Mouse (Mus musculus): ENCODE data around the gene Tnr. TPM values are rescaled to one million over a fixed set of nuclear protein-coding genes. Genes with fewer than 3 reads are reported as not detected.

The Tnr gene
- total and polyA plus RNA-seq, 3 experiments, result 0.01 TPM; not detected in 2

- no peaks in the 10 kb centered on the region for H3K9me3 ChIP-seq (replicated peaks; ENCODE audit: insufficient read depth, low read length)
- no peak overlapping the region for H3K9ac ChIP-seq (ENCODE audit: control insufficient read depth, low read depth, low read length, poor library complexity, severe bottlenecking)
- no peak overlapping the region for H3K4me3 ChIP-seq (ENCODE audit: control insufficient read depth in 1 of 2, insufficient read depth in 1 of 2, low read depth in 2 of 2, low read length in 2 of 2)
- no peaks in the 10 kb centered on the region for H3K79me2 ChIP-seq (ENCODE audit: control insufficient read depth, insufficient read depth, low read length, poor library complexity)
- no peak overlapping the region for H3K27ac ChIP-seq (ENCODE audit: control insufficient read depth, low read depth, low read length)
- TF ChIP-seq USF2 (IDR thresholded peaks at IDR 0.05; ENCODE audit: borderline replicate concordance in 1 of 2, insufficient read depth in 1 of 2, low read depth in 1 of 2, low read length in 2 of 2), result no peak
- no peak for TF ChIP-seq UBTF (IDR thresholded peaks at IDR 0.05; ENCODE audit: borderline replicate concordance, insufficient read depth, low read depth, low read length)
- TF ChIP-seq NRF1 (IDR thresholded peaks at IDR 0.05; ENCODE audit: insufficient read depth, low read depth, low read length, poor library complexity, severe bottlenecking), result no peak
- TF ChIP-seq MYC (IDR thresholded peaks at IDR 0.05; ENCODE audit: low read depth, low read length), result no peak
- TF ChIP-seq TCF12 (IDR thresholded peaks at IDR 0.05; ENCODE audit: low read depth, low read length), result no peak
- TF ChIP-seq MEF2A (IDR thresholded peaks at IDR 0.05; ENCODE audit: extremely low read depth, insufficient replicate concordance, low read depth, low read length, poor library complexity, severe bottlenecking), result no peak
- TF ChIP-seq ZKSCAN1 (IDR thresholded peaks at IDR 0.05; ENCODE audit: low read depth, low read length), result no peak
- no peak for TF ChIP-seq CHD1 (IDR thresholded peaks at IDR 0.05; ENCODE audit: low read depth, low read length)
- TF ChIP-seq E2F4 (IDR thresholded peaks at IDR 0.05; ENCODE audit: borderline replicate concordance, low read depth, low read length), result no peak
- no peak for TF ChIP-seq MAFK (IDR thresholded peaks at IDR 0.05; ENCODE audit: borderline replicate concordance, low read depth, low read length)
- TF ChIP-seq ZC3H11A (IDR thresholded peaks at IDR 0.05; ENCODE audit: low read depth, low read length), result no peak
- no peak for TF ChIP-seq USF1 (IDR thresholded peaks at IDR 0.05; ENCODE audit: low read depth, low read length)
- no peak for TF ChIP-seq ZMIZ1 (IDR thresholded peaks at IDR 0.05; ENCODE audit: low read depth, low read length)
- no peak for TF ChIP-seq CTCF (IDR thresholded peaks at IDR 0.05 in 2 of 3, conservative IDR thresholded peaks at IDR 0.05 in 1 of 3; ENCODE audit: control insufficient read depth in 1 of 3, insufficient read depth in 1 of 3, low read depth in 2 of 3, low read length in 3 of 3, poor library complexity in 1 of 3, severe bottlenecking in 1 of 3)
- TF ChIP-seq MAZ (IDR thresholded peaks at IDR 0.05; ENCODE audit: low read depth, low read length), result no peak
- no peak for TF ChIP-seq POLR2A (IDR thresholded peaks at IDR 0.05; ENCODE audit: control insufficient read depth in 1 of 2, insufficient read depth in 1 of 2, low read depth in 1 of 2, low read length in 2 of 2, poor library complexity in 1 of 2)
- TF ChIP-seq KAT2A (conservative IDR thresholded peaks at IDR 0.05; ENCODE audit: low read depth, low read length), result no peak
- TF ChIP-seq CHD2 (IDR thresholded peaks at IDR 0.05; ENCODE audit: low read length), result no peak
- no peaks in the 10 kb centered on the region for H3K36me3 ChIP-seq (ENCODE audit: control insufficient read depth in 1 of 2, insufficient read depth in 2 of 2, low read length in 2 of 2)
- H3K4me1 ChIP-seq (ENCODE audit: control insufficient read depth in 1 of 2, insufficient read depth in 2 of 2, low read length in 2 of 2), result no peaks in the 10 kb centered on the region
- no peaks in the 10 kb centered on the region for H3K27me3 ChIP-seq (ENCODE audit: control insufficient read depth in 1 of 2, insufficient read depth in 2 of 2, low read length in 2 of 2)
- peak; percentile 53 for DNase-seq (ENCODE audit: low read depth, low spot score)
These were observed 178.5 kb downstream of the Tnr start for GRCm38 (mm10) chr1:159702038-159702437.

DNA sequence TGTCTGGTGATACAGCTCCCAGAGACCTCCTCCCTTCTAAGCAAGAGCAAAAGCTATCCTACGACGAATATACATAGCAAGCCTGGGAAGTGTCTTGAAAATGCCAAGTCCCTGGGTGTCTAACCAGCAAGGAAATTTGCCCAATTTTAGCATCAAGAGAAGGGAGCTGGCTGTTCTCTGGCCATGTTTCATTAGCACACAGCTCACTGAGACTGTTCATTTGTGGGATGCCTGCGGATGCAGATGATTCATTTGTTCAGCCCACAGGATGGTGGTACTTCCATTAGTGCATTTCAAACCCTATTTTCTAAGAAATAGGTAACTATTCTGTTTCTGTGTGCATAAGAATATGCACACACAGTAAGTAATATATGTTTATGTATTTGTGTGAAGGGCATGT, 181.4 kb downstream of the Tnr start:
- Histone ChIP-seq H3K9me3 (replicated peaks; ENCODE audit: insufficient read depth, low read length) (no peaks in the 10 kb centered on the region), H3K4me1 (ENCODE audit: control insufficient read depth in 1 of 2, insufficient read depth in 2 of 2, low read length in 2 of 2) (no peaks in the 10 kb centered on the region), H3K4me3 (ENCODE audit: control insufficient read depth in 1 of 2, insufficient read depth in 1 of 2, low read depth in 2 of 2, low read length in 2 of 2) (no peak overlapping the region), H3K79me2 (ENCODE audit: control insufficient read depth, insufficient read depth, low read length, poor library complexity) (no peaks in the 10 kb centered on the region), H3K27me3 (ENCODE audit: control insufficient read depth in 1 of 2, insufficient read depth in 2 of 2, low read length in 2 of 2) (no peaks in the 10 kb centered on the region), H3K9ac (ENCODE audit: control insufficient read depth, low read depth, low read length, poor library complexity, severe bottlenecking) (no peak overlapping the region), H3K36me3 (ENCODE audit: control insufficient read depth in 1 of 2, insufficient read depth in 2 of 2, low read length in 2 of 2) (no peaks in the 10 kb centered on the region), H3K27ac (ENCODE audit: control insufficient read depth, low read depth, low read length) (no peak overlapping the region)
- no peak for DNase-seq (ENCODE audit: low read depth, low spot score)
- TF ChIP-seq NELFE (IDR thresholded peaks at IDR 0.05; ENCODE audit: low read depth, low read length), result no peak
- TF ChIP-seq TBP (IDR thresholded peaks at IDR 0.05; ENCODE audit: low read depth, low read length), result no peak
